Mouse (Mus musculus) left cerebral cortex, postnatal 14 days (tissue): ENCODE results near the gene Atp6v0b. TPM values are rescaled to one million over a fixed set of nuclear protein-coding genes. Genes with fewer than 3 reads are reported as not detected.
A peak's percentile ranks its signal among the peaks of the same experiment; 100 is the strongest.

Experiments used
- DNase-seq, 2 experiments: peaks; one replicate each; pipeline ENCODE4 v3.0.0; 2021 to 2022; ENCODE audit warnings: low spot score in 2 of 2, mixed read lengths in 1 of 2
- intact Hi-C: fragments of 180-260 bp; cut with DNase I; formaldehyde crosslinking; loops from one replicate; pipeline ENCODE4 v1.15.1; 2025
- total RNA-seq, 2 experiments: library from RNA; stranded (reverse); gene quantifications; 2 replicates each; pipeline ENCODE4 v1.2.3; 2021

Atp6v0b gene
- total RNA-seq, 2 experiments from 2014 or later, result 486 to 488 TPM

- intact Hi-C loops, result no loop called here
- DNase-seq, result no peak
These were observed 26.3 kb upstream of the Atp6v0b start for GRCm38 (mm10) chr4:117913421-117913820.

- intact Hi-C loops, result no loop called here
- no peak for DNase-seq
These were observed 25.6 kb upstream of the Atp6v0b start for GRCm38 (mm10) chr4:117912685-117913273.

- DNase-seq, result no peak
- intact Hi-C loops, result no loop called here
These were observed 25.0 kb upstream of the Atp6v0b start for GRCm38 (mm10) chr4:117912131-117912561.

- DNase-seq, result peak; percentile 66 to 69
- intact Hi-C loops, result no loop called here
These were observed 21.8 kb upstream of the Atp6v0b start for GRCm38 (mm10) chr4:117908834-117909453.

- DNase-seq, result peak in 1 of 2 experiments; percentile 69
- intact Hi-C loops, result no loop called here
These were observed 19.1 kb upstream of the Atp6v0b start for GRCm38 (mm10) chr4:117906196-117906595.

GRCm38 (mm10) chr4:117904761-117905160, 17.6 kb upstream of the Atp6v0b start:
- intact Hi-C loops, result no loop called here
- DNase-seq, result no peak

- peak; percentile 44 to 78 for DNase-seq
- intact Hi-C loops, result no loop called here
These were observed 17.0 kb upstream of the Atp6v0b start for GRCm38 (mm10) chr4:117904094-117904493.

GRCm38 (mm10) chr4:117898111-117898510, 11.0 kb upstream of the Atp6v0b start:
- intact Hi-C loops, result no loop called here

GRCm38 (mm10) chr4:117896031-117896430, 8.9 kb upstream of the Atp6v0b start:
- DNase-seq, result no peak
- intact Hi-C loops, result no loop called here

More at GRCm38 (mm10) chr4:117898111-117898510, 11.0 kb upstream of the Atp6v0b start:
- DNase-seq, result no peak

- intact Hi-C loops, result no loop called here
- no peak for DNase-seq
These were observed 8.2 kb upstream of the Atp6v0b start for GRCm38 (mm10) chr4:117895339-117895738.

GRCm38 (mm10) chr4:117894601-117895000, 7.5 kb upstream of the Atp6v0b start:
- DNase-seq, result no peak
- intact Hi-C loops, result no loop called here

GRCm38 (mm10) chr4:117893376-117893775, 6.2 kb upstream of the Atp6v0b start:
- intact Hi-C loops, result no loop called here

GRCm38 (mm10) chr4:117891738-117892161, 4.6 kb upstream of the Atp6v0b start, which contains the start of gene Dph2:
Gene Dph2 (minus strand): TSS chr4:117892032.
- intact Hi-C loops, result no loop called here
- peak; percentile 84 to 91 for DNase-seq

More at GRCm38 (mm10) chr4:117893376-117893775, 6.2 kb upstream of the Atp6v0b start:
- DNase-seq, result no peak

- intact Hi-C loops, result no loop called here
- DNase-seq, result no peak
These were observed 3.6 kb upstream of the Atp6v0b start for GRCm38 (mm10) chr4:117890750-117891149.

- intact Hi-C loops, result no loop called here
- no peak for DNase-seq
These were observed 2.9 kb upstream of the Atp6v0b start for GRCm38 (mm10) chr4:117890031-117890430.

GRCm38 (mm10) chr4:117889471-117889870, 2.3 kb upstream of the Atp6v0b start:
- intact Hi-C loops, result no loop called here

GRCm38 (mm10) chr4:117887920-117888319, 787 bp upstream of the Atp6v0b start:
- DNase-seq, result no peak
- intact Hi-C loops, result no loop called here

More at GRCm38 (mm10) chr4:117889471-117889870, 2.3 kb upstream of the Atp6v0b start:
- no peak for DNase-seq

GRCm38 (mm10) chr4:117886644-117887043, 489 bp downstream of the Atp6v0b start:
- no peak for DNase-seq
- intact Hi-C loops, result no loop called here

GRCm38 (mm10) chr4:117885994-117886393, 1.1 kb downstream of the Atp6v0b start:
- DNase-seq, result no peak
- intact Hi-C loops, result no loop called here

- DNase-seq, result no peak
- intact Hi-C loops, result no loop called here
These were observed 2.0 kb downstream of the Atp6v0b start for GRCm38 (mm10) chr4:117885093-117885492.

GRCm38 (mm10) chr4:117884146-117884545, 3.0 kb downstream of the Atp6v0b start:
- intact Hi-C loops, result no loop called here
- DNase-seq, result no peak
